Mouse (Mus musculus): ENCODE measurements around the gene Pip5k1b. TPM values are rescaled to one million over a fixed set of nuclear protein-coding genes. Genes with fewer than 3 reads are reported as not detected.

Gene Pip5k1b
- polyA plus RNA-seq, 1 experiment from 2014 or later, result 5.6 TPM

GRCm38 (mm10) chr19:24476929-24477882 is 78.5 kb downstream of the Pip5k1b start, which contains the start of gene Fam122a:
TSS of gene Fam122a (minus strand) at chr19:24477356.
- ATAC-seq (replicated peaks; ENCODE audit: low FRiP score), result peak; percentile 93
- whole genome bisulfite sequencing, result under 1% methylated on average over 92 of the region's 92 CpGs

GRCm38 (mm10) chr19:24476461-24476860 is 79.2 kb downstream of the Pip5k1b start:
- 1% methylated on average over 11 of the region's 11 CpGs for WGBS
- Histone ChIP-seq H3K4me2 (peak overlapping the region; percentile 85), H3K9me3 (ENCODE audit: control insufficient read depth, low read length) (no peaks in the 10 kb centered on the region), H3K36me3 (ENCODE audit: control insufficient read depth, insufficient read depth, low read length) (no peaks in the 10 kb centered on the region), H3K9ac (ENCODE audit: low read depth, low read length) (peak overlapping the region; percentile 93), H3K27ac (ENCODE audit: low read depth, low read length) (peak overlapping the region; percentile 85), H3K4me1 (replicated peaks; ENCODE audit: control insufficient read depth, insufficient read depth, low read length) (0 out of 2 replicates have a peak, but pooled peaks cover 2% of the 10 kb centered on the region), H3K27me3 (replicated peaks; ENCODE audit: control insufficient read depth, insufficient read depth, low read length) (no peaks in the 10 kb centered on the region), H3K4me3 (ENCODE audit: low read depth, low read length) (peak overlapping the region; percentile 76)
- DNase-seq (ENCODE audit: low spot score) (no peak), ATAC-seq (replicated peaks; ENCODE audit: low FRiP score) (peak; percentile 50)

More at GRCm38 (mm10) chr19:24476929-24477882, 78.5 kb downstream of the Pip5k1b start, which contains the start of gene Fam122a:
- H3K9me3 ChIP-seq (ENCODE audit: control insufficient read depth, low read length), result no peaks in the 10 kb centered on the region
- H3K27ac ChIP-seq (ENCODE audit: low read depth, low read length), result peak within 1 kb of the TSS; percentile 85
- peak; percentile 88 for DNase-seq (ENCODE audit: low spot score)
- H3K27me3 ChIP-seq (replicated peaks; ENCODE audit: control insufficient read depth, insufficient read depth, low read length), result no peaks in the 10 kb centered on the region
- peak within 1 kb of the TSS; percentile 93 for H3K9ac ChIP-seq (ENCODE audit: low read depth, low read length)
- H3K36me3 ChIP-seq (ENCODE audit: control insufficient read depth, insufficient read depth, low read length), result no peaks in the 10 kb centered on the region
- peak within 1 kb of the TSS; percentile 85 for H3K4me2 ChIP-seq
- 0 out of 2 replicates have a peak, but pooled peaks cover 2% of the 10 kb centered on the region for H3K4me1 ChIP-seq (replicated peaks; ENCODE audit: control insufficient read depth, insufficient read depth, low read length)
- H3K4me3 ChIP-seq (ENCODE audit: low read depth, low read length), result peak within 1 kb of the TSS; percentile 76

- peak overlapping the region; percentile 45; the same call in 1 of the 2 replicates for H3K4me2 ChIP-seq
- WGBS, result 72% methylated on average over 6 of the region's 6 CpGs
Measured at GRCm38 (mm10) chr19:24475281-24475680, 80.4 kb downstream of the Pip5k1b start.

GRCm38 (mm10) chr19:24472512-24472911 is 83.2 kb downstream of the Pip5k1b start:
- H3K36me3 ChIP-seq (ENCODE audit: control insufficient read depth, insufficient read depth, low read length), result no peaks in the 10 kb centered on the region
- no peak overlapping the region for H3K4me2 ChIP-seq
- ATAC-seq (replicated peaks; ENCODE audit: low FRiP score) (no peak), DNase-seq (ENCODE audit: low spot score) (no peak)
- 0 out of 2 replicates have a peak, but pooled peaks cover 2% of the 10 kb centered on the region for H3K4me1 ChIP-seq (replicated peaks; ENCODE audit: control insufficient read depth, insufficient read depth, low read length)
- no peaks in the 10 kb centered on the region for H3K9me3 ChIP-seq (ENCODE audit: control insufficient read depth, low read length)
- no peak overlapping the region for H3K27ac ChIP-seq (ENCODE audit: low read depth, low read length)
- WGBS, result 88% methylated on average over 5 of the region's 5 CpGs
- no peaks in the 10 kb centered on the region for H3K27me3 ChIP-seq (replicated peaks; ENCODE audit: control insufficient read depth, insufficient read depth, low read length)
- H3K9ac ChIP-seq (ENCODE audit: low read depth, low read length), result no peak overlapping the region
- no peak overlapping the region for H3K4me3 ChIP-seq (ENCODE audit: low read depth, low read length)

More at GRCm38 (mm10) chr19:24475281-24475680, 80.4 kb downstream of the Pip5k1b start:
- DNase-seq (ENCODE audit: low spot score) (peak; percentile 23), ATAC-seq (replicated peaks; ENCODE audit: low FRiP score) (no peak)
- H3K27ac ChIP-seq (ENCODE audit: low read depth, low read length), result no peak overlapping the region
- no peak overlapping the region for H3K4me3 ChIP-seq (ENCODE audit: low read depth, low read length)
- no peak overlapping the region for H3K9ac ChIP-seq (ENCODE audit: low read depth, low read length)
- no peaks in the 10 kb centered on the region for H3K27me3 ChIP-seq (replicated peaks; ENCODE audit: control insufficient read depth, insufficient read depth, low read length)
- H3K4me1 ChIP-seq (replicated peaks; ENCODE audit: control insufficient read depth, insufficient read depth, low read length), result 0 out of 2 replicates have a peak, but pooled peaks cover 2% of the 10 kb centered on the region
- H3K9me3 ChIP-seq (ENCODE audit: control insufficient read depth, low read length), result no peaks in the 10 kb centered on the region
- H3K36me3 ChIP-seq (ENCODE audit: control insufficient read depth, insufficient read depth, low read length), result no peaks in the 10 kb centered on the region

GRCm38 (mm10) chr19:24471538-24471937 is 84.1 kb downstream of the Pip5k1b start:
- DNase-seq (ENCODE audit: low spot score), result no peak
- H3K36me3 ChIP-seq (ENCODE audit: control insufficient read depth, insufficient read depth, low read length), result no peaks in the 10 kb centered on the region
- no peak overlapping the region for H3K9ac ChIP-seq (ENCODE audit: low read depth, low read length)
- no peak overlapping the region for H3K4me2 ChIP-seq
- 0 out of 2 replicates have a peak, but pooled peaks cover 2% of the 10 kb centered on the region for H3K4me1 ChIP-seq (replicated peaks; ENCODE audit: control insufficient read depth, insufficient read depth, low read length)
- H3K4me3 ChIP-seq (ENCODE audit: low read depth, low read length), result no peak overlapping the region
- H3K9me3 ChIP-seq (ENCODE audit: control insufficient read depth, low read length), result no peaks in the 10 kb centered on the region
- ATAC-seq (replicated peaks; ENCODE audit: low FRiP score), result no peak
- no peak overlapping the region for H3K27ac ChIP-seq (ENCODE audit: low read depth, low read length)
- WGBS, result 84% methylated on average over 6 of the region's 6 CpGs
- H3K27me3 ChIP-seq (replicated peaks; ENCODE audit: control insufficient read depth, insufficient read depth, low read length), result no peaks in the 10 kb centered on the region

GRCm38 (mm10) chr19:24469216-24469615 is 86.5 kb downstream of the Pip5k1b start:
- Histone ChIP-seq H3K9me3 (ENCODE audit: control insufficient read depth, low read length) (no peaks in the 10 kb centered on the region), H3K4me3 (ENCODE audit: low read depth, low read length) (no peak overlapping the region), H3K4me2 (no peak overlapping the region), H3K36me3 (ENCODE audit: control insufficient read depth, insufficient read depth, low read length) (no peaks in the 10 kb centered on the region), H3K9ac (ENCODE audit: low read depth, low read length) (no peak overlapping the region), H3K27ac (ENCODE audit: low read depth, low read length) (no peak overlapping the region), H3K4me1 (replicated peaks; ENCODE audit: control insufficient read depth, insufficient read depth, low read length) (no peaks in the 10 kb centered on the region), H3K27me3 (replicated peaks; ENCODE audit: control insufficient read depth, insufficient read depth, low read length) (no peaks in the 10 kb centered on the region; the same call in 1 of the 2 replicates)
- WGBS, result 57% methylated on average over 4 of the region's 4 CpGs
- DNase-seq (ENCODE audit: low spot score), result no peak
- no peak for ATAC-seq (replicated peaks; ENCODE audit: low FRiP score)

- H3K27ac ChIP-seq (ENCODE audit: low read depth, low read length), result no peak overlapping the region
- H3K4me3 ChIP-seq (ENCODE audit: low read depth, low read length), result no peak overlapping the region
- no peaks in the 10 kb centered on the region for H3K36me3 ChIP-seq (ENCODE audit: control insufficient read depth, insufficient read depth, low read length)
- H3K4me2 ChIP-seq, result no peak overlapping the region
- H3K27me3 ChIP-seq (replicated peaks; ENCODE audit: control insufficient read depth, insufficient read depth, low read length), result no peaks in the 10 kb centered on the region; the same call in 1 of the 2 replicates
- H3K9ac ChIP-seq (ENCODE audit: low read depth, low read length), result no peak overlapping the region
- H3K4me1 ChIP-seq (replicated peaks; ENCODE audit: control insufficient read depth, insufficient read depth, low read length), result no peaks in the 10 kb centered on the region
- DNase-seq (ENCODE audit: low spot score) (no peak), ATAC-seq (replicated peaks; ENCODE audit: low FRiP score) (no peak)
- no peaks in the 10 kb centered on the region for H3K9me3 ChIP-seq (ENCODE audit: control insufficient read depth, low read length)
- WGBS, result 85% methylated on average over 3 of the region's 3 CpGs
Measured at GRCm38 (mm10) chr19:24468616-24469015, 87.1 kb downstream of the Pip5k1b start.

GRCm38 (mm10) chr19:24463011-24463410 is 92.7 kb downstream of the Pip5k1b start:
- no peaks in the 10 kb centered on the region for H3K4me1 ChIP-seq (replicated peaks; ENCODE audit: control insufficient read depth, insufficient read depth, low read length)
- ATAC-seq (replicated peaks; ENCODE audit: low FRiP score) (no peak), DNase-seq (ENCODE audit: low spot score) (no peak)
- H3K4me3 ChIP-seq (ENCODE audit: low read depth, low read length), result no peak overlapping the region
- no peaks in the 10 kb centered on the region for H3K9me3 ChIP-seq (ENCODE audit: control insufficient read depth, low read length)
- H3K27ac ChIP-seq (ENCODE audit: low read depth, low read length), result no peak overlapping the region
- no peaks in the 10 kb centered on the region for H3K36me3 ChIP-seq (ENCODE audit: control insufficient read depth, insufficient read depth, low read length)
- no peak overlapping the region for H3K4me2 ChIP-seq
- H3K27me3 ChIP-seq (replicated peaks; ENCODE audit: control insufficient read depth, insufficient read depth, low read length), result no peaks in the 10 kb centered on the region; the same call in 1 of the 2 replicates
- WGBS, result 82% methylated on average over 3 of the region's 3 CpGs
- H3K9ac ChIP-seq (ENCODE audit: low read depth, low read length), result no peak overlapping the region
